Mouse (Mus musculus) megakaryocyte, adult 5-6 weeks (primary cell): ENCODE measurements around the gene Nxnl1. TPM values are rescaled to one million over a fixed set of nuclear protein-coding genes. Genes with fewer than 3 reads are reported as not detected.

Experiments used
- ATAC-seq: 2 replicates; pipeline ENCODE4 v1.8.0; 2016; ENCODE audit warnings: mild to moderate bottlenecking, inconsistent platforms; ENCODE audit not compliant: poor library complexity, severe bottlenecking
- total RNA-seq, 2 experiments: library from RNA; stranded (forward) in 1 of 2; stranded (reverse) in 1 of 2; fragments of 153-499, 151-499 nt in 1 of 2; fragments of 221-1000, 200-1000 nt in 1 of 2; gene quantifications; 2 replicates each; pipeline versions ENCODE4 v1.2.3 to v1.2.4; 2015 to 2017

Gene Nxnl1
- total RNA-seq, 2 experiments from 2014 or later = 0.11 TPM; not detected in 1

GRCm38 (mm10) chr8:71588762-71589161 is 22.4 kb upstream of the Nxnl1 start:
- ATAC-seq = no peak

GRCm38 (mm10) chr8:71586891-71587290 is 20.5 kb upstream of the Nxnl1 start:
- peak; percentile 50 for ATAC-seq

GRCm38 (mm10) chr8:71580201-71580600 is 13.8 kb upstream of the Nxnl1 start:
- no peak for ATAC-seq

GRCm38 (mm10) chr8:71579476-71579875 is 13.1 kb upstream of the Nxnl1 start:
- ATAC-seq = no peak

GRCm38 (mm10) chr8:71579009-71579408 is 12.6 kb upstream of the Nxnl1 start:
- ATAC-seq = no peak

- ATAC-seq = no peak
Observed at GRCm38 (mm10) chr8:71577856-71578387, 11.5 kb upstream of the Nxnl1 start.

GRCm38 (mm10) chr8:71575020-71575419 is 8.6 kb upstream of the Nxnl1 start:
- ATAC-seq = no peak

- ATAC-seq = no peak
Observed at GRCm38 (mm10) chr8:71574426-71574825, 8.0 kb upstream of the Nxnl1 start.

- ATAC-seq = no peak
Observed at GRCm38 (mm10) chr8:71572847-71573633, 6.6 kb upstream of the Nxnl1 start.

- no peak for ATAC-seq
Observed at GRCm38 (mm10) chr8:71572077-71572476, 5.7 kb upstream of the Nxnl1 start.

- peak; percentile 77 for ATAC-seq
Observed at GRCm38 (mm10) chr8:71570291-71570954, 4.0 kb upstream of the Nxnl1 start.

GRCm38 (mm10) chr8:71569366-71570290 is 3.2 kb upstream of the Nxnl1 start:
- ATAC-seq = peak; percentile 53

- no peak for ATAC-seq
Observed at GRCm38 (mm10) chr8:71568941-71569340, 2.5 kb upstream of the Nxnl1 start.

- ATAC-seq = peak; percentile 31; the same call in 1 of the 2 replicates
Observed at GRCm38 (mm10) chr8:71568387-71568937, 2.1 kb upstream of the Nxnl1 start, which contains the start of gene Slc27a1. TSS of gene Slc27a1 (plus strand) at chr8:71568882.

- no peak for ATAC-seq
Observed at GRCm38 (mm10) chr8:71567587-71567986, 1.2 kb upstream of the Nxnl1 start.

GRCm38 (mm10) chr8:71563992-71564391 is 2.4 kb downstream of the Nxnl1 start:
- ATAC-seq = no peak

- peak; percentile 83 for ATAC-seq
Observed at GRCm38 (mm10) chr8:71562751-71563150, 3.6 kb downstream of the Nxnl1 start.

- ATAC-seq = peak; percentile 67
Observed at GRCm38 (mm10) chr8:71561401-71561800, 5.0 kb downstream of the Nxnl1 start.

GRCm38 (mm10) chr8:71560765-71561164 is 5.6 kb downstream of the Nxnl1 start:
- no peak for ATAC-seq

- no peak for ATAC-seq
Observed at GRCm38 (mm10) chr8:71560071-71560470, 6.3 kb downstream of the Nxnl1 start.
